Mouse (Mus musculus): ENCODE measurements around the gene Slc9a1. TPM values are rescaled to one million over a fixed set of nuclear protein-coding genes. Genes with fewer than 3 reads are reported as not detected.
A peak's percentile ranks its signal among the peaks of the same experiment; 100 is the strongest.

Gene Slc9a1
- total RNA-seq, 2 experiments from 2014 or later, result 48.6 to 54.2 TPM

DNA sequence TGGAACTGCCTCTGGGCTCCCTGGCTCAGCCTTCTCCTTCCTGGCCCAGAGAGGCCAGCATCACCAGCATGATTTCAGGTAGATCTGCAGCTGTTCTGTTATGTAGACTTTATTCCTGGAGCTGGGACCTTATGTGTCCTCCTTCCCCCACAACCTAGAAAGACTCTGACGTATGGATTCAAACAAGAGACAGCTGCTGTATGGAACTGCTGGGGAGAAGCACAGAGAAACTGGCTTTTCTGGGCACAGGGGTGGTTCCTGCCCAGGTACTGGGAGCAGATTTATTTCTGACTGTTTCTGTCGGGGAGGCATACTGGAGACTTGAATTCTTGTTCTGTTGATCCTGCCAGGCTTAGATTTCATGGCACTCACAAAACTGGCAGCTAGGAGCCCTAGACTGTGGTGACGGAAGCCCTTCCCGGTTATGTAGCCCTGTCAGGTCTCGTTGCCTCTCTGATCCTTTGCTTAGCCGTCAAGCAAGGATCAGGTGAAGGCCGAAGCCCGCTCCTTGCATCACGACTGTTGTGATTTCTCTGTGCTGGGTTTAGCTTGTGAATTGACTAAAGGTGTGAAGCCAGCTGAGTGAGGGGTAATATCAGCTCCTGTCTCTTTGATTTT, 34.2 kb downstream of the Slc9a1 start:
- no peak for DNase-seq

DNA sequence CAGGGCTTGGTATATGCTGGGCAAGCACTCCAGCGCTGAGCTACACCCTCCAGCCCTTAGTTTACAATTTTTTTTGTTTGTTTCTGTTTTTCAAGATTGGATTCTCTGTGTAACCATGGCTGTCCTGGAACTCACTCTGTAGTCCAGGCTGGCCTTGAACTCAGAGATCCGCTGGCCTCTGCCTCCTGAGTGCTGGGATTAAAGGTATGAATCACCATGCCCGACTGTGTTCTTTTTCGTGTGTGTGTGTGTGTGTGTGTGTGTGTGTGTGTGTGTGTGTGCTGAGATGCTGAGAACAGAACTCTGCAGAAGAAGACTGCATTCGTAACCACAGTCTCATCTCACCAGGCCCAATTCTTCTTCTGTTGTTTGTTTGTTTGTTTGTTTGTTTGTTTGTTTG, 34.8 kb downstream of the Slc9a1 start:
- peak; percentile 43 to 50 for DNase-seq

DNA sequence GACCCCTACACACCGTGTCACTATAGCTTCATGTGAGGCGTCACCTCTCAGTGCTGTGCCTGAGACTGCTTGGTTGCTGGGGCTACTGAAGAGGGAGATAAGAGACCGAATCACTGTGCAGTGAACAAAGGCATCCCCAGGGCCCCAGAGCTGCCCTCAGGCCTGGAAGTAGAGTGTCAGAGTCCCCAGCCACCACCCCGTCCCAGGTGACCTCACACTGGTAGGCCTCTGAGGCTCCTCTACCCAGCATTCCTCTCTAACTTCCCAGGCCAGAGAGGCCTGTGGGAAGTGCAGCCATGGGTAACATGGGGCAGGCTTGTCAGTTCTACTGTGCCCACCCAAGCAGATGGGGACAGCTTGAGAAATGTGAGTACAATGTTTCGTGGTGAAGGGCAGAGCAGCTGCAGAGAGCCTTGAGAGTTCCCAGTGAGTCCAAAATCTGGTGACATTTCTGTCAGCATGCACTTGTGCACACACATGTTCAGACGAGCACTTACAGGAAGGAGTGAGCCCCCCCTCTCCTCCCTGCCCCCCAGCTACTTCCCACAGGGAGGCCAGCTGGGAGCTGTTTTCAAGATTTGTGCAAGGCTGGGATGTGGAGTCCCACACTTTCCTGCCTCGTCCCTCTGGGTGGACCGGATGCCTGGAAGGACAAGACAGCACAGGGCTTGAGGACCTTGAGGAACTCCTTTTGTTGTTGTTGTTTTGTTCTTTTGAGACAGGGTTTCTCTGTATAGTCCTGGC, 37.0 kb downstream of the Slc9a1 start:
- DNase-seq, result no peak

DNA sequence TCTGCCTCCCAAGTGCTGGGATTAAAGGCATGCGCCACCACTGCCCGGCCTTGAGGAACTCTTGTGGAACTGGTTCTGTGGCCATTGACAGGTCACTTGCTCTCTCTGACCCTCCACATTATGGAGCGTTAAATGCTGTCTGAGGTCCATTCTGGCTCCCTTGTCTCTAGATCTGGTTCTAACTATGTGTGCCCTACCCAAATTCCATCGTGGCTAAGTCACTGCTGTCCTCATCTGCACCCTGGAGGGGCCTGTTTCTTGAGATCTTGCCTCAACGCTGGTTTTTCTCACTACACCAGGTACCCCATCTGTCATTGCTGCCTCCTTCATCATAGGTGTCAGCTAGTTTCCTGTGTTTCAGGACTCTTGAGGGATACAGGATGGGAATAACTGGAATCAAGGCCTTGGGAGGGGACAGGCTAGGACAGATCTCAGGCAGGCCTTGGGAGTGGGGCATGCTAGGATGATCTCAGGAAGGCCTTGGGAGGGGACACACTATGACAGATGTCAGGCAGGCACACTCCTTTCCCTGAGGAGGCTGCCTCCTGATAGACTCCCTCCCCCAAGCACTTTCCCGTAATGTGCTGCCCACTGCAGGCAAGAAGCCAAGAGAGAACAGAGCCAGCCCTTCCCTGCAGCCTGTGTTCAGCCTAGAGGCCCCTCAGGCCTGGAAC, 37.7 kb downstream of the Slc9a1 start:
- DNase-seq, result peak; percentile 65 to 84

DNA sequence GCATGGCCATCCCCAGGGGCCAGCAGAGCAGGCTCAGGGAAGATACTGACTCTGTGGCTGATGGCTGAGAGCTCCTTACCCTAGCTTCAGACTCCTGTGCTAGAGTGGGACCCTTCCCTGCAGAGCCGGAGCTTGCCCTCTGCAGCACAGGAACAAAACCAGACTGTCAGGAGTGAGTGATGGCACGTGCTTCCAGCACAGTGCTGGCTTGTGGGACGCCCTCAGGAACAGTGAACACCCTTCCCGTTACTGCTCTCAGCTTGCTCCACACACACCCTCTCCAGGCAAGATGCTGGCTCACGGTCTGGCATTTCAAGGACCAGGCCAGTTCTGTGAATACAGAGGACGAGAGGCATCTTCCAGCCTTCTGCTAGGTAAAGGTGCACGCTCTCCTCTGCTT, 38.5 kb downstream of the Slc9a1 start:
- peak; percentile 46 to 55 for DNase-seq

DNA sequence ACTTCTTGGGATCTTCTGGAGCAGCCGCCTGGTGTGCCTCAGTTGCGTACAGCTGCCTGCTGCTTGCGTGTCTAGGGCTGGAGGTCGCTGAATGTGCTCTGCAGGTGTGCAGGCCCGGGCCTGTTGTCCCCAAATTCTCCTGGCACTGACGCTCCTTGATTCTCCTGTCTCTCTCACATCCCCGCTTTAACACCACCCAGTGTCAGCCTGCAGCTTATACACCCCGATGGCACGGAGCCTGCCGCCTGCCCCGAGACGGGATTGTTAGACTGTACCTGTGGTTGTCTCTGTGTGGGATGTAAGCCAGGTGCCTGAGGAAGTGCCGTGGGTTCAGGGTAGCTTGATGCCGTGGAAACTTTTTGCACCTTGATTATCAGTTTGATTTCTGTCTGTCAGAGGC, 41.5 kb downstream of the Slc9a1 start:
- DNase-seq, result no peak

DNA sequence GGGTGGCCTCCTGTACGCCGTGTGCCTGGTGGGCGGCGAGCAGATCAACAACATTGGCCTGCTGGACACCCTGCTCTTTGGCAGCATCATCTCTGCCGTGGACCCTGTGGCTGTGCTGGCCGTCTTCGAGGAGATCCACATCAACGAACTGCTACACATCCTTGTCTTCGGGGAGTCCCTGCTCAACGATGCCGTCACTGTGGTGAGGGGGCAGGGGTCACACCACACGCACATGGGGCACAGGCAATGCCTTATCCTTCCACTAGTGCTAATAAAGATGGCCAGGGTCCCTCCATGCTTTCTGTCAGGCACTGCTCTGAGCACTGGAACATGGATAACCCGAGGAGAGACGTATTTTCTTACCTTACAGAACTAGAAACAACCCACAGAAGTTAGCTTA, 42.6 kb downstream of the Slc9a1 start:
- DNase-seq, result no peak

DNA sequence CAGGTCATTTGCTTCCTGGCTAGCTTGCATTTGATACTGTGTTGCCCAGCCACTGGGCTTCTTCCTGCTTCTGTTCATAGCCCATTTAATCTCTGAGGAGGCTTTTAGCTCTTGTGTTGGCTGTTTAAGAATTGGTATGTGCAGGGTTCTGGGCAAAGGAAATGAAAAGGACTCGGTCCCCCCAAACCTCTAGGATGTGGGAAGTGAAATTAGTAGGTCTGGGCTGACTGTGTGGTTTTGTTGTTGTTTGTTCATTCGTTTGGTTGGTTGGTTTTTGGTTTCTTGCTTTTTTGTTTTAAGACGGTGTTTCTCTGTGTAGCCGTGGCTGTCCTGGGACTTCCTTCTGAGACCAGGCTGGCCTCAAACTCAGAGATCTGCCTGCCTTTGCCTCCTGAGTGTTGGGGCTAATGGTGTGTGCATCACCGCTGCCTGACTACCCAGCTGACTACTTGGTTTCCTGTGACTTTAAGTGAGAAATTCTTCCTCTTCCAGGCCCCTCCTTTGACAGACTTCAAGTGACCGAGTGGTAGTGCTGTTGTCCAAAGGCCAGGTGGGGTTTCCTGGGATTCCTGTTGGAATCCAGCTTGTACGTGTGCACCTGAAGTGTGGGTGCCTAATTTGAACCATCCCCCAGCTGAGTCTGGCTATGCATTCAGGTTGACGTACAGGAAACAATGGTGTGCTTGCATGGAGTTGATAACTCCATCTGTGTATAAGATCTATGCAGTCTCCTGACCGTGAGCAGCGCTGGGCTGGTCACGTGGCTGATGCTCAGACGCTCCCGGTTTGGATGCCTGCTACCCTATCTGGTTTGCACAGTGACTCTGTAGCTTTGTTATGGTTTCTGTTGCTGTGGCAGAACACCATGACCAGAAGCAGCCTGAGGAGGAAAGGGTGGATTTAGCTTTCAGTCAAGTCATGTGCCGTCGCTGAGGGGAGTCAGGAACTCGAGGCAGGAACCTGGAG, 43.4 kb downstream of the Slc9a1 start:
- no peak for DNase-seq

DNA sequence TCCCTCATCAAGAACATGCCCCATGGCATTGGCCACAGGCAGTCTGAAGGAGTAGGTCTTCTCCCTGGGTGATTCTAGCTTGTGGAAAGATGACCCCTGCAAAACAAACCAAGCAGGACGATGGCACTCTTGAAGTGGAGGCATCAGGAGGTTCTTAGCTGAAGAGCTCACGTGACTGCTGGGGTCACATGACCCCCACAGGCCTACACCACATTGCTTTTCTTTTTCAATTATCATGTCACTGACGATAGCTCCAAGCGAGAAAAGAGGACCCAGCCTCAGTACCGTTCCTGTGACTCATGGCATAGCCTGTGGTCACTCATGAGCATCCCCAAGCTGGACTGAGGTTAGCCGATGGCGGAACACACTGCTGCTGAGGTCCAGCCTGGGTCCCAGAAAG, 44.1 kb downstream of the Slc9a1 start:
- no peak for DNase-seq

DNA sequence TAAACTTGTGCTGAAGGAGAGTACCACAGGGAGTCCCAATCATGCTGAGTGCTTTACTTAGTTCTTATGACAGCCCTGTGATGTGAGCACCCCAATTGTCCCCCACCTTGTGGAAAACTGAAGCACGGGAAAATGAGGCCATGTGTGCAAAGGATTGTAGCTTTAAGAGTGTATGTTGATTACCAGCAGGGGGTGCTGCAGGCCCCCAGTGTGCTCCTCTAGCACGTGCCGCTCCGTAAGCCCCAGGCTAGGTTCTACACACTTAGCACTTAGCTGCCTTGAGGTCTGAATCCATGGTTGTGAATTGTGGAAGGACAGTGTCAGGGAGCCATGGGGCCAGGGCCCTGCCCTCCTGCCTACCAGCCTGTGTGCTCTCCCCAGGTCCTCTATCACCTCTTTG, 45.4 kb downstream of the Slc9a1 start:
- DNase-seq, result no peak

DNA sequence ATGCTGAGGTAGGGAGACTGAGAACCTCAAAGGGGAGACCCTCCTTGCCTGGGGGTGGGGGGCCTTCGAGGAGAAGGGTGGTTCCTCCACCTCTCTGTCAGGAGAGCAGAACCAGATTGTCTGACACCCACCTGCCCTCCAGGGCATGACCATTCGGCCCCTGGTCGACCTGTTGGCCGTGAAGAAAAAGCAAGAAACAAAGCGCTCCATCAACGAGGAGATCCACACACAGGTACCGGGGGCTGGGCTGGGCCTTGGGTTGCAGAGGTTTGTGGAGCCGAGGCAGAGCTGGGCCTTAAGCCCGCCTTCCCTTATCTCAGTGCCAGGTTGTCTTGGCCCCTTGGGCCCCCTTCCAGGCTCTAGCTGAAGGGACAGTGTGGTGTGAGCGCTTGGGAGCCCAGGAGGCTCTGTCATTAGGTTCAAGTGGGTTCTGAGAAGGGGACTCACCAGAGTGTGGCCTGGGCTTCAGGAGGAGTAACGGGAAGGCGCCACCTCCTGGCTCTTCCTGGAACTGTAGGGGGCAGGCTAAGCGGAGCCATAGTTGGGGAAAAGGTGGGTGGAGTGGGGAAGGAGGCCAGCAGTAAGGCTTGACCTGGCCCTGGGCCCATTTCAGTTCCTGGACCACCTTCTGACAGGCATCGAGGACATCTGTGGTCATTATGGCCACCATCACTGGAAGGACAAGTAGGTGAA, 50.0 kb downstream of the Slc9a1 start:
- DNase-seq, result peak; percentile 64 to 77

DNA sequence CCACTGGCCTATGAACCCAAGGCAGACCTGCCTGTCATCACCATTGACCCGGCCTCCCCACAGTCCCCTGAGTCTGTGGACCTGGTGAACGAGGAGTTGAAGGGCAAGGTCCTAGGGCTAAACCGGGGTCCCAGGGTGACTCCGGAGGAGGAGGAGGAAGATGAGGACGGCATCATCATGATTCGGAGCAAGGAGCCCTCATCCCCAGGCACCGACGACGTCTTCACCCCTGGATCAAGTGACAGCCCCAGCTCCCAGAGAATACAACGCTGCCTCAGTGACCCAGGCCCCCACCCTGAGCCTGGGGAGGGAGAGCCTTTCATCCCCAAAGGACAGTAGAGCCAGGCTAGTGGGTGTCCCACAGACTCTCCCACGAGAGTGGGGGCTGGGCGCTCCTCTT, 52.5 kb downstream of the Slc9a1 start:
- DNase-seq, result no peak

DNA sequence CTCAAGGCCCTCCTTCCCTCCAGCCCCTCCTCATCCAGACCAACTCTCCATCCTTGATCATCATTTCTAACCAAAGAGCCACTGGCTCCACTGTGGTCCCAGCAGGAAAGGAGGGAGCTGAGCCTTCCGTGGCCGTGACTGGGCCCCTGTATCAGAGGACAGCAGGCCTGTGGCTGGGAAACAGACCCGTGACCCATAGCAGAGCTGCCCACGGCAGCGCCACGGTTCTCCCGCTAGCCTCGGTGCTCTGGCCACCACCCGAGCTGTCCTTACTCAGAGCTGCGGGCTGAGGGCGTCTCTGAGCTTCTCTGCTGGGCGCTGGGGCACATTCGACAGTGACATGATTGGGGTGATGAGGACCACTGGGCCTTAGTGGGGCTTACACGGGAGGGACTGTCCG, 53.1 kb downstream of the Slc9a1 start:
- no peak for DNase-seq

DNA sequence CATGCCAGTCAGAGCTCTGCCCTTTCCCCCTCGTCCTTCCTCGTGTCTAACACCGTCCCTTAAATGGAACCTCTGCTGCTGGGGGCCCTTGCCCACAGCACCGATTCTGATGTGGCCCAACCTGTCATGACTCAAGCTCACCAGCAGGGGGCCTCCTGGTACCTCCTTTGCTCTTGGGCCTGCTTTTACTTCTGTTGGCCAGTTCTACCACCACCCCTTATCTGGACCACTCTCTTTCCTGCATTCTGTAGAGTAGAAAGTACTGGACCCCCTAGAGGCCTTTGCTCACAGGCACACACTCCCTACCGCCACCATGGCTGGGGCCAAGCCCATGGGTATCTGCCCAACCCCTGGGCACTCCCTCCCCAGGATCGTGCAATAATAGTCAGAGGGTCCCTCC, 53.6 kb downstream of the Slc9a1 start:
- DNase-seq, result peak; percentile 53 to 62

DNA sequence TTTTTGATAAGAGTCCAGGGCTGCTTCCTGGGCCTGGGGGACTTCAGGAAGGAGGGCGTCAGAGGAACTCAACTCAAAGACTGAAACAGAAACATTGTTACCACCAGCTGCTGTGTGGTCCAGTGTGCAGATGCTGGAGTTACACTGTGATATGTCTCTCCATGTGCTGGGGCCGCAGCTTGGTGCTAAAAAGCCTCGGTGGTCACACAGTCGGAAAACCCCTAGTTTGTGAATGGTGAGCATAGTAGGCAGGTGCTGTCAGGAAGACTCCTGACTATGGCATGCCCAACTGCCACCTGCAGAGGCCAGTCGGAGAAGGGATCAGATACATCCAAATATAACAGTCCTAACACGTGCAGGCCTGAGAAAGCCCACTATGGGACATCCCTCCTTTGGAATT, 54.2 kb downstream of the Slc9a1 start:
- no peak for DNase-seq

DNA sequence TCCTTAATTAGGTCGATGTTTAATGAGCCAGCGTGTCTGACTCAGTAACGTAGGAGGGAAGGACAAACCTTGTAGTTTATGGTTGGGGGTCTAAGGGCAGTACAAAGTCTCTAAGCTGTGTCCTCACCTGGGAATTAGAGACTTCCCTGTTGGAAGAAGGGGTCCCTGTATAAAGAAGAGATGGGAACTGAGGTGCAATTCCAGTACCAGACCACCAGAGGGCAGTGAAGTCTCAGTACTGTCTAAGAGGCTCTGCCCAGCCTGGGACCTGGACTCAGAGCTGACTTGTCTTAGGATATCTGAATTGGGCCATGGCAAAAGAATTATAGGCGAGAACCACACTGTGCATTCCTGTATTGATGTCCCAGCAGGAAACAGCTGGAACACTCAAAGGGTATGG, 54.6 kb downstream of the Slc9a1 start:
- DNase-seq, result peak; percentile 70 to 77

DNA sequence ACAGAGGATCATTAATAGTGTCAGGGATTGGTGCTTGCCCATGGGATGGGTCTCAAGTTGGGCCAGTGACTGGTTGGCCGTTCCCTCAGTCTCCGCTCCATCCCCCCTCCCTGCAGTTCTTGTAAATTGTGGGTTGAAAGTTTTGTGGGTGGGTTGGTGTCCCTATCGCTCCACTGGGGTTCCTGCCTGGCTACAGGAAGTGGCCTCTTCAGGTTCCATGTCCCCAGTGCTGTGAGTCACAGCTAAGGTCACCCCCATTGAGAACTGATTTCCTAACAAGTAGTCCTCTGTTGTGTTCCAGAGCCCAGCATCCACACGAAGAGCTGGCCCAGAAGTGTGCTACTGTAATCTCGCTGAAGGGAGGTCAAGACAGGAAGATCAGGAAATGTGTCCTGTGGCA, 56.6 kb downstream of the Slc9a1 start:
- DNase-seq, result no peak

DNA sequence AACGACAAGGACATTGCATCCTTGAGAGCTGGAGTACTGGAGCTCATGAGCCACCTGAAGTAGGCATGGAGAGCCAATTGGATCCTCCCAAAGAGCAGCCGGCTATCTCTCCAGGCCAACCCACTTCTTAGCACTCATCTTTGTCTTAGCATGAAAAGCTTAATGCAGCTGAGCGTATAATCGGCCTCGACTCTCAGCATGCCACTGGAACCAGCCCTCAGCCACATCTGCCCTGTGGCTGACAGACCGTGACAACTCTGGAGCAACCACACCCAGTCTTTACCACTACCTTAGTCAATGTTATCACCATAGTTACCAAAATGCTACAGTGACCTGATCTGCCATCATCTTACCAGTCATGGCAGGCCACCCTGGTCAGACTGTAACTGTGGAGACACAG, 62.0 kb downstream of the Slc9a1 start:
- DNase-seq, result no peak

DNA sequence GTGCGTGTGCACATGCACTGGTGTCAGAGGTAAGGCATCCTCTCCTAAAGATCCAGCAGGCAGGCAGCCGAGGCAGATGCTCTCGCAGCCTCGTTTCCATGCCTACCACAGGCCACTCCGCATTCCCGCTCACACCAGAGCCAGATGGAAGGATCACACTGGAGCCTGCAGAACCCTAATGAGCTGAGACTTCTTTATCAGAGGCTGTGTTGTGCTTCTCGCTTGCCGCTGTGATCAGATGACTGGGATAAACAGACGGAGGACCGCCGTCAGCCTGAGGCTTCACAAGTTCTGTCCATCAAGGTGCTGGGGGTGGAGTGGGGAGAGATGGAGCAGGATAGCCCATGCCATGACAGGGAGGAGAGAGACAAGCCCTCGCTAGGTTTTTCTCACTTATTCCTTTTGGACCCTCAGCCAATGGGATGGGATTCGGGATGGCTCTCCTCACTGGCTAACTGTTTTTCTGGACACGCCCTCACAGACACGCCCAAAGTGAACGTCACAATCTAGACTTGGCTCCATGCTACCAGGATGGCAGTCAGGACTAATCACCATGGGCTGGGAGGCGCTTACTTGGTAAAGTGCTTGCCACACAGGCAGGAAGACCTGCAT, 63.2 kb downstream of the Slc9a1 start:
- DNase-seq, result no peak

DNA sequence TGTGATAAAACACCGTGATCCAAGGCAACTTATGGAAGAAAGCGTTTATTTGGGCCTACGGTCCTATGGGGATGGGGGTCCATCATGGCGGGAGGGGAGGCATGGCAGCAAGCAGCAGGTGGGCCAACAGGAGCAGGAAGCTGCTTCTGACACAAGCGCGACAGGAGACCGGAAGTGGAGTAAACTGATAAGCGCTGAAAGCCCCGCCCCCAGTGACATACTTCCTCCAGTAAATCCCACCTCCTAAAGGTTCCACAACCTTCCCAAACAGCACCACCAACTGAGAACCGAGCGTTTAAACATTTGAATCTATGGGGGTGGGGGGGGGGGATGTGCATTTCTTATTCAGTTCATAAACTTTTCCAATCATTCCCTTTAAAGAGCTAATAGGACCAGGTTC, 66.4 kb downstream of the Slc9a1 start:
- no peak for DNase-seq

Measured in adrenal gland, postnatal 36 days (tissue).